Mouse (Mus musculus) kidney, embryonic 15.5 days (tissue): ENCODE results near the gene Pheta1. TPM values are rescaled to one million over a fixed set of nuclear protein-coding genes. Genes with fewer than 3 reads are reported as not detected.

Experiments used
- ATAC-seq: fragments of 200-750 bp; cut with Nextera tagmentation; replicated peaks from 2 replicates; pipeline ENCODE4 v1.8.0; 2017; ENCODE audit warnings: moderate TSS enrichment; ENCODE audit not compliant: low FRiP score
- H3K27ac ChIP-seq: fragments of 300-500 bp; sonication (generic); 2 replicates; pipeline ENCODE4 v1.5.1; 2015; ENCODE audit warnings: mild to moderate bottlenecking, inconsistent platforms
- H3K27me3 ChIP-seq: fragments of 300-500 bp; sonication (generic); 2 replicates; pipeline ENCODE4 v1.6.1; 2015; ENCODE audit warnings: inconsistent platforms
- H3K36me3 ChIP-seq: fragments of 300-500 bp; sonication (generic); 2 replicates; pipeline ENCODE4 v1.6.1; 2015; ENCODE audit warnings: inconsistent platforms
- H3K4me1 ChIP-seq: fragments of 300-500 bp; sonication (generic); 2 replicates; pipeline ENCODE4 v1.6.1; 2015; ENCODE audit warnings: inconsistent platforms
- H3K4me2 ChIP-seq: fragments of 300-500 bp; sonication (generic); 2 replicates; pipeline ENCODE4 v1.6.1; 2015; ENCODE audit warnings: moderate library complexity, mild to moderate bottlenecking, inconsistent platforms
- H3K4me3 ChIP-seq: fragments of 300-500 bp; sonication (generic); replicated peaks from 2 replicates; pipeline ENCODE4 v1.5.1; 2015; ENCODE audit warnings: mild to moderate bottlenecking, inconsistent platforms
- H3K9ac ChIP-seq: fragments of 300-500 bp; sonication (generic); 2 replicates; pipeline ENCODE4 v1.6.1; 2015; ENCODE audit warnings: mild to moderate bottlenecking, inconsistent platforms
- H3K9me3 ChIP-seq: fragments of 300-500 bp; sonication (generic); replicated peaks from 2 replicates; pipeline ENCODE4 v1.6.1; 2016; ENCODE audit warnings: inconsistent platforms
- WGBS: fragments of 180-500 bp; shearing (Covaris S2); methylation state at CpG from one replicate; pipeline ENCODE4 v1.1.7; 2015; ENCODE audit warnings: mixed read lengths; 5-methylcytosine and 5-hydroxymethylcytosine counted together
- polyA plus RNA-seq: library from polyadenylated mRNA; unstranded; fragments of >200 nt; fragmentation: Nextera tagmentation; extraction: Ambion mirVana; gene quantifications from 2 replicates; pipeline ENCODE4 v1.2.1, GENCODE M21; 2015

Gene Pheta1
- polyA plus RNA-seq, 1 experiment from 2014 or later = 29.0 TPM

DNA sequence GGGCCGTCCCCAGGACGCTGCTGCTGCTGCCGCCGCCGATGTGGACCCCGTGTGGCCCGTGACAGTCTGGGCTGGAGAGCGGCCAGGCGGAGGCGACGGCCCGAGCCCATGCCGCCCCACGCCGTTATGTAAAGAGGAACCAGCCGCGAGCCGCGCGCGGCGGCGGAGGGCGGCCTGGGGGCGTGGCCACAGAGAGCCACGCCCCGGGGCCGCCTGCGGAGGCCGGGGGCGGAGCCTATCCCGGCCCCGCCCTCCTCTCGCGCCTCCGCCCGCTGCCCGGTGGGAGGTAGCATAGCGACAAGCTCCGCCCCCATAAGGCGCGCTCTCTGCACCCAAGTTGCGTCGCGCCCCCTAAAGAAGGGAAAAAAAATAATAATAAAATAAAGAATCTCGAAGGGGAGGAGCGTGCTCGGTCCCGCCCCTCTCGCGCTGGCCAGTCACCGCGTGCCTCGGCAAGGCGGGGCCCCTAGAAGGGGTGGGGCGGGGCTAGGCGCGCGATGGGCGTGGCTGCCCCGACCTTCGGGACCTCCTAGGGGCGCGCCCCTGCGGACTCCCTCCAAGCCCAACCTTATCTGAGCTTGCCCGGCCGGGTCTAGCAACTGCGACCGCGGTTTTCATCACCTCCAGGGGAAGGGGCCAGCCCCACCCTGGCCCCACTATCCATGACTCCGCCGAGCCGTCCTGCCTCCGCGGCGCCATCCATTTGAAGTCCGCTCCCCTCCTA lies 11.9 kb upstream of the Pheta1 start:
- H3K9me3 ChIP-seq = no peaks in the 10 kb centered on the region
- H3K4me1 ChIP-seq = peaks cover 67% of the 10 kb centered on the region
- H3K4me3 ChIP-seq = peak overlapping the region; percentile 75
- no peaks in the 10 kb centered on the region for H3K27me3 ChIP-seq
- peak overlapping the region; percentile 65 for H3K9ac ChIP-seq
- peak overlapping the region; percentile 95 for H3K4me2 ChIP-seq
- peak overlapping the region; percentile 89 for H3K27ac ChIP-seq
- H3K36me3 ChIP-seq = 0 out of 2 replicates have a peak, but pooled peaks cover 3% of the 10 kb centered on the region
- peak; percentile 66 for ATAC-seq
- WGBS = under 1% methylated on average over 63 of the region's 77 CpGs

DNA sequence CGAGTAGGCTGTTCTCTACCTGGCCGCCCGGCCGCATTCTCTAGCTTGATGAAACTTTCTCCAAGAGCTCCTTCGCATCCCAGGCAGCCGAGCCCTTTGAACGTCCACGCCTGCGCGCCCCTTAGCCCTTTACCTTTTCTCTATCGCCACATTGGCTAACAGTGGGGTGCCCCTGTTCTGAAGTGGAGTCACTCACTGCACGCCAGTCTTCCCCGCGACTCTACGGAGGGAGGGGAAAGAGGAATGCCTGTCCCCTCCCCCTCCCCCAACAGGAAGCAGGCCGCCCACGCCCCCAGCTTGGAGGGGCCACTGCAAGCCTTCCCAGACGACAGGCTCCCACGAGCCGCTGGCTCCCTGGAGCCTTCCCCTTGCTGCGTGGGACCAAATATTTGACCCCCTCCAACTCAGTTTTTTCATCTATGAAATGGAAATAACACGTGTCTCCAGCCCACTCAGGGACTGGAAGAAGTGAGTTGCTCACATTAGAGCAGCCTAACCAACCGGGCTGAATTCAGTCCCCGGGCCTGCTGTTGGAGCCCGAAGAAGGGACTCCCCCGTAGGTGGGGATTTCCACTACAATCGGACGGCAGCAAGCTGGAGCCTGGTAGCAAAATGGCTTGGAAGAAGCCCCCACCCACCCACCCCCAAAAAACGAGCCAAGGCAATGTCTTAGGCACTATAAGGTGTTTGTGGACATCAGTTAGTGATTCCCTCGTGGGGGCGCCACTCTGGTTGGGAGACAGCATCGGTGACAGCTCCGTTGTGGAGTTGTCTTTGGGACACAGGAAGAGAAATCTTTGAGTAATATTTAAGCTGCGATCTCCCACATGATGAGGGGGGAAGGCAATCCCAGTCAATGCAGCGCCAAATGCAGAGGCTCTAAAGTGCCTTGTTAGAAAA lies 11.1 kb upstream of the Pheta1 start, which contains the start of gene Sh2b3:
Gene Sh2b3 (minus strand): TSS at position 206 of the 900 bp plus-strand sequence.
- no peaks in the 10 kb centered on the region for H3K36me3 ChIP-seq
- WGBS = 2% methylated on average over 35 of the region's 35 CpGs
- H3K4me1 ChIP-seq = peaks cover 67% of the 10 kb centered on the region
- peak within 1 kb of the TSS; percentile 75 for H3K4me3 ChIP-seq
- peak within 1 kb of the TSS; percentile 89 for H3K27ac ChIP-seq
- H3K4me2 ChIP-seq = peak within 1 kb of the TSS; percentile 95
- H3K9ac ChIP-seq = peak within 1 kb of the TSS; percentile 65
- ATAC-seq = peak; percentile 20
- no peaks in the 10 kb centered on the region for H3K27me3 ChIP-seq
- no peaks in the 10 kb centered on the region for H3K9me3 ChIP-seq

DNA sequence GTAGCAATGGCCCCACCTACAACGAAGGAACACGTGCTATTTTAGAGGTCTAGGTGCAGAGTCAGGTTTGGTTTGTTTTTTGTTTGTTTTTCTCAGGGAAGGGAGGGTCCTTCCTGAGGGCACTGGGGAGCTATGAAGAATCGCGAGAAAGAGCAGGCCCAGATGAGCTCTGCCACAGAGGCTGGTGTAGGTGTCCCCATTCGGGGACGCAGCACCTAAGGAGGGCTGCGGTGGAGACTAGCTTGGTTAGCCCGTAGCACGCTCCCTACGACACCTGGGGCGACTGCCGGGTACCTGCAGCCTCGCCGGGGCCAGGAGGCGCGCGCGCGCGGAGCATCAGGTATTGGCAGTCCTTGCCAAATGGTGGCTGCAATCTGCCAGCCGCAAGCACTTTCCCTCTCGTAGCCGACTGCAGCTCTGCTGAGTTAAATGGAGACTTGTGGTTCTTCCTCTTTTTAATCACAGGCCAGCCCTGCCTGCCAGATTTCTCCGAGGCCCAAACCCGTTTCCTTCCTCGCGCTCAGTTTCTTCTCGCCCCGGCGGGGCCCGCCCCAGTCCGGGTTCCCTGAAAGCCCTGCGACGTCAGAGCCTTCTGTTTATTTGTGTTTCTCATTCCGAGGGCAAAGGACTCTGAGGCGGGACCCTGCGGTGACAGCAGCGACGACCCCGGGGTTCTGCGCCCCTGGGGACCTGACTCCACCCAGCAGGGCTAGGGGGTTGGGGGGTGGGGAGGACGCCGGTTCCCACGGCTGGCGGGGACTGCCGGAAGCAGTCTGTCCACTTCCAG lies 10.2 kb upstream of the Pheta1 start:
- H3K4me3 ChIP-seq = peak overlapping the region; percentile 75
- H3K9me3 ChIP-seq = no peaks in the 10 kb centered on the region
- H3K4me1 ChIP-seq = peaks cover 67% of the 10 kb centered on the region
- peak overlapping the region; percentile 50 for H3K9ac ChIP-seq
- no peaks in the 10 kb centered on the region for H3K36me3 ChIP-seq
- WGBS = 1% methylated on average over 44 of the region's 46 CpGs
- peak overlapping the region; percentile 95 for H3K4me2 ChIP-seq
- ATAC-seq = no peak
- peak overlapping the region; percentile 89 for H3K27ac ChIP-seq
- no peaks in the 10 kb centered on the region for H3K27me3 ChIP-seq

DNA sequence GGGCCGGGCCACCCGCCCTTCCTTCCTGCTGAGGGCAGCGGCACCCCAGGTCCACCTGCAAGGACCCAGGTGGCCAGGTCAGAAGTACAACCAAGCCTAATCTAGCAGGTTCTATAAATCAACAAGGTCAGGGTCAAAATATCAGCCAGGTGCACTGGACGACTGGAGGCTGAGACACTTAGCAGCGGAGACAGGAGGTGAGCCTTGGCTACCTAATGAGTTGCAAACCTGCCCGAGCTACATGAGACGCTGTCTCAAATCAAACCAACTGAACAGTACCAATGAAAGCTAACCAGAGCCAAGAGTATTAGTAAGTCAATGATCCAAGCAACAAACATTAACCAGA lies 9.7 kb upstream of the Pheta1 start:
- Histone ChIP-seq H3K4me2 (peak overlapping the region; percentile 95), H3K4me3 (peak overlapping the region; percentile 75), H3K27ac (peak overlapping the region; percentile 89), H3K9me3 (no peaks in the 10 kb centered on the region), H3K36me3 (no peaks in the 10 kb centered on the region), H3K9ac (peak overlapping the region; percentile 50), H3K4me1 (peaks cover 67% of the 10 kb centered on the region), H3K27me3 (0 out of 2 replicates have a peak, but pooled peaks cover 3% of the 10 kb centered on the region)
- no peak for ATAC-seq
- 21% methylated on average over 7 of the region's 7 CpGs for WGBS

DNA sequence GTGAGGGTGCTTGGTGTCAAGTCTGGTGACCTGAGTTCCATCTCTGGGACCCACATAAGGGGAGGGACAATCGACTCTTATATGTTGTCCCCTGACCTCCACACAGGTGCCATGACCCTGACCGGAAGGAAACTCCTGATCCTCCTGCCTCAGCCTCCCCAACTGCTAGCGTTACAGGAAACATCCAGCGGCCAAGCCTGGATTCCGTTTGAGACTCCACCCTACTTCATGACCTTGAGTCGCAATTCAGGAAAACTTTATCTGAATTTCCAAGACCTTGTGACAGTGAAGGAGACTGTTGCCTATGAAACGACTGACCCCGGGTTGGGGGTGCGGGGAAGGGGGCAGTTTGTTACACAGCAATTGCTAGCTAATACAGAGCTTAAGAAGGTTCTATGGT lies 7.3 kb upstream of the Pheta1 start:
- Histone ChIP-seq H3K9me3 (no peaks in the 10 kb centered on the region), H3K4me3 (no peak overlapping the region), H3K4me1 (peaks cover 56% of the 10 kb centered on the region), H3K27ac (0 out of 2 replicates have a peak overlapping the region, but pooled peaks have one; percentile 51), H3K4me2 (no peak overlapping the region), H3K27me3 (0 out of 2 replicates have a peak, but pooled peaks cover 6% of the 10 kb centered on the region), H3K9ac (no peak overlapping the region), H3K36me3 (no peaks in the 10 kb centered on the region)
- ATAC-seq = no peak
- 87% methylated on average over 9 of the region's 9 CpGs for WGBS

DNA sequence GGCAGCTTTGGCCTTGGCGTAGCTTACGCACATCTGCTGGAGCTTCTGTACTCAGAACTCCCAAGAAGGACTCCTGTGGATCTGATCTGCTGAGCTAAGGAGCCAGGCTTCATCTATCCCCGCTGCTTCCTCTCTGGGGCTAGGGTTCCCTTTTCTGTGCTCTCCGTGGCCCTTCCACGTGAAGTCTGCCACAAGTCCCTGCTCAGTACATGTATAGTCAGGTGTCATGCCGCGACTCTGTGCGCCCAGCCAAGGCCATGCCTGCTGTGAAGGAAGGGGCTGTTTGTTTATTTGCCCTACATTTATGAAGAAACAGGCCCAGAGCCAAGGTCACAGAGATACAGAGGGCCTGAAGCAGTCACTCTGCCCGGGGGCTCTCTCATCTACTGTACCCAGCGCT lies 6.8 kb upstream of the Pheta1 start:
- no peak for ATAC-seq
- Histone ChIP-seq H3K4me1 (peaks cover 56% of the 10 kb centered on the region), H3K27me3 (0 out of 2 replicates have a peak, but pooled peaks cover 6% of the 10 kb centered on the region), H3K9me3 (no peaks in the 10 kb centered on the region), H3K9ac (no peak overlapping the region), H3K4me2 (peak overlapping the region; percentile 92; the same call in 1 of the 2 replicates), H3K4me3 (no peak overlapping the region), H3K27ac (peak overlapping the region; percentile 51; the same call in 1 of the 2 replicates), H3K36me3 (no peaks in the 10 kb centered on the region)
- WGBS = 49% methylated on average over 10 of the region's 10 CpGs

DNA sequence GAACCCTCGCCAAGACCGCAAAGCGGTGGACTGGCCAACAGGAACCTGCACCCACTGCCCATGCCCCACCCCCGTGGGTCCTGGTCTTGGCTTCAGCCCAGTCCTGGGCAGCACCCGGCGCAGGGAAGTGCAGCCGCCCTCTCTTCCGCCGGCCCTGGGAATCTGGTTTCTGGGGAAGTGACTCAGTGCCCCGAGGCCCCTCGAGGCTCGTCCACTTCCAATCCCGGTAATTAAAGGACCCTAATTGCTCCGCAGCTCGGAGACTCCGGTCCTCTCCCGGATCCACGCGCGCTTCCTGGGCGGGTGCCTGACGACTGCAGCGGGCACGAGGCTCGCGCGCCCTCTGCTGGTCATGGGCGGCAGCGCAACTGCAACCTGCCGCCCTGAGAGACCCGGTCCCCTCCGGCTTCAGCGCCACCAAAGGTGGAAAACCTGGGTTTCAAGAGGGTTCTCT lies 6.1 kb upstream of the Pheta1 start:
- WGBS = under 1% methylated on average over 33 of the region's 33 CpGs
- Histone ChIP-seq H3K4me2 (peak overlapping the region; percentile 92), H3K27ac (peak overlapping the region; percentile 51; the same call in 1 of the 2 replicates), H3K27me3 (0 out of 2 replicates have a peak, but pooled peaks cover 6% of the 10 kb centered on the region), H3K4me1 (peaks cover 50% of the 10 kb centered on the region), H3K36me3 (no peaks in the 10 kb centered on the region), H3K4me3 (peak overlapping the region; percentile 55), H3K9me3 (no peaks in the 10 kb centered on the region), H3K9ac (peak overlapping the region; percentile 58)
- ATAC-seq = peak; percentile 41

DNA sequence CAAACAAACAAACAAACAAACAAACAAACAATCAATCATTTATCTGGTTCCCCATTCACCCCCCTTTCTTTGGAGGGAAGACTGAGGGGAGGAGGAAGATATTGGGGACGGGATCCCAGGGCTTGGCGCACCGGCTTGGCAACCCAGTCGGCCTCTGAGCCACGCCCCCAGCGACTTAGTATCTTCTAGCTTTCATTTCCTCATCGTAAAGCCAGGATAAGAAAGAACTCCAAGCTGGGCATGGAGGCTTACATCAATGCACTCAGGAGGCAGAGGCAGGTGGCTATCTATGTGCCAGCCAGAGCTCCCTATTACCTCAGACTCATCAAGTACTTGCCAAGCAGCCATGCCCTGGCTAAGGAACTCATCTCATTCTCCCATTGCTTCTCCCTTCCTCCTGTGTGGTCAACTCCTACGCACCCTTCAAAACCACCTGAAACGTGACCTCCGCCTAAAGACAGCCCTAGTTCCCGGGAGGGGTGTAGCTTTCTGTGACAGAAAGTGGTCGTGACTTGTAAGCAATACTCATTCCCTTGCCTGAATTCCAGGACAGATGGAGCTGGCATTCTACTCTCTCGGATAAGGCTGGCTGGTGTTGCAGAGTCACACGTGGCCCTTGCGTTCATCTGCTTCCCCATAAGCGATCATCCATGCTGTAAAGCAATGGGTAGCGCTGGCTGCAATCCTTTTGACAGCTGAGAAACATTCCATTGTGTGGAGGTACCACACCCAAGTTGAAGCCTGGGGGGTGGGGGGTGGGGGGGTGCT lies 5.5 kb upstream of the Pheta1 start:
- 0 out of 2 replicates have a peak, but pooled peaks cover 6% of the 10 kb centered on the region for H3K27me3 ChIP-seq
- WGBS = 11% methylated on average over 17 of the region's 17 CpGs
- no peak overlapping the region for H3K27ac ChIP-seq
- peaks cover 50% of the 10 kb centered on the region for H3K4me1 ChIP-seq
- H3K4me3 ChIP-seq = peak overlapping the region; percentile 55
- no peaks in the 10 kb centered on the region for H3K36me3 ChIP-seq
- no peak overlapping the region for H3K9ac ChIP-seq
- peak overlapping the region; percentile 92 for H3K4me2 ChIP-seq
- no peaks in the 10 kb centered on the region for H3K9me3 ChIP-seq
- ATAC-seq = no peak

DNA sequence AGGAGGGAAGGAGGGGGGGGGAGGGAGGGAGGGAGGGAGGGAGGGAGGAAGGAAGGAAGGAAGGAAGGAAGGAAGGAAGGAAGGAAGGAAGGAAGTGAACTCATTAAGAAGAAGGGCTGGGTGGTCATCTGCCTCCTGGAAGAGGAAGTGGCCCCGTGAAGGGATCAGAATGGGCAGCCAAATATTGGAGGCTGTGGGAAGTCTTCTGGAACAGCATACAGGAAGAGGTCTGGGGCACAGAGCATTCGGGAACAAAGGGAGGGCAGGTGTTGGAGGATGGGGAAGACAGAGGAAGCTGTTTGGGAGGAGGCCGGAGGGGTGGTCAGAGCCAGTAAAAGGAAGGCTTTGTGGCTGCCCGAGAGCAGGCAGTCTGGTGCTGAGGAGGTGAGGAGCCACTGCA lies 3.4 kb upstream of the Pheta1 start:
- H3K4me3 ChIP-seq = no peak overlapping the region
- 0 out of 2 replicates have a peak, but pooled peaks cover 6% of the 10 kb centered on the region for H3K27me3 ChIP-seq
- WGBS = 25% methylated on average over 4 of the region's 4 CpGs
- H3K36me3 ChIP-seq = no peaks in the 10 kb centered on the region
- no peaks in the 10 kb centered on the region for H3K9me3 ChIP-seq
- H3K9ac ChIP-seq = 0 out of 2 replicates have a peak overlapping the region, but pooled peaks have one; percentile 4
- peak overlapping the region; percentile 12; the same call in 1 of the 2 replicates for H3K4me2 ChIP-seq
- peaks cover 50% of the 10 kb centered on the region for H3K4me1 ChIP-seq
- peak overlapping the region; percentile 56; the same call in 1 of the 2 replicates for H3K27ac ChIP-seq
- ATAC-seq = no peak

DNA sequence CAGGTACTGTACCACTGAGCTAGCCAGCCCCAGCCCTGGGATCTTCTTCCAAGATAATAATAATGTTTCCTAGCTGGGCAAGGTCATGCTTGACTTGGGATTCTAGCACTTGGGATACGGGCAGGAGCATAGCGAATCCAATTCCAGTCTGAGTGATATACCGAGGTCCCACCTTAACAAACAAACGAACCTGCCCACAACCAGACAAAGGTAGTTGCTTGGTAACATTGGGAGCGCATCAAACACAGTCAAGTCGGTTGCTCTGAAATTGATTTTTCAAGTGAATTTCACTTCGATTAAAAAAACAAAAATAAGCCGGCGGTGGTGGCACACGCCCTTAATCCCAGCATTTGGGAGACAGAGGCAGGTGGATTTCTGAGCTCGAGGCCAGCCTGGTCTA lies 2.5 kb upstream of the Pheta1 start:
- H3K36me3 ChIP-seq = peaks cover under 1% of the 10 kb centered on the region
- H3K4me2 ChIP-seq = no peak overlapping the region
- H3K4me3 ChIP-seq = no peak overlapping the region
- H3K9ac ChIP-seq = no peak overlapping the region
- WGBS = 78% methylated on average over 11 of the region's 11 CpGs
- H3K27me3 ChIP-seq = 0 out of 2 replicates have a peak, but pooled peaks cover 6% of the 10 kb centered on the region
- H3K4me1 ChIP-seq = peaks cover 58% of the 10 kb centered on the region
- H3K9me3 ChIP-seq = no peaks in the 10 kb centered on the region
- ATAC-seq = no peak
- no peak overlapping the region for H3K27ac ChIP-seq
